Mouse (Mus musculus): Measurements from ENCODE around the gene Shprh. TPM values are rescaled to one million over a fixed set of nuclear protein-coding genes. Genes with fewer than 3 reads are reported as not detected.
"Not testable (repeated sequence)": the region's sequence is repeated elsewhere in the genome, so short reads cannot be mapped to it uniquely, and the experiment has no call there.

Gene Shprh
- polyA plus RNA-seq, 1 experiment from 2014 or later: 34.4 TPM

DNA sequence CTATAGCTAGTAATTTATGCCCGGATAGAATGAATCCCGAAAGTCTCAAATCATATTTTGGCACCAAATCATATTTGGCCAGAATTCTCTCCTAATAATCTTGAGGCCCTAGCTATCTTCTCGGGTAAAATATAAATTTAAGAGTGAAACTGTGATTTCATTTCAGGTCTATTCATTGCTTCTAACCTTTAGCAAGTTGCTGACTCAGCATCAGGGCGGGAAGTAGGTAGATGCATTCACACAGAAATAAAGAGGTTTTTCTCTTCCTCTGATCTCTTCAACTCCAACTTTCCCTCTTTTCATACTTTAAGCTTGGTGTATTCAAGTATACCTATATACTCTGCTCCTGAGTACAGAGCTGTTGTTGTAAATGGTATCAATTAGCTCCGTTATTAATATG is 30.9 kb downstream of the Shprh start:
- Histone ChIP-seq H3K9ac (no peak overlapping the region), H3K4me2 (no peak overlapping the region), H3K4me3 (replicated peaks) (no peak overlapping the region), H3K4me1 (no peaks in the 10 kb centered on the region), H3K27me3 (no peaks in the 10 kb centered on the region), H3K9me3 (no peaks in the 10 kb centered on the region), H3K36me3 (replicated peaks) (peaks cover 55% of the 10 kb centered on the region), H3K27ac (no peak overlapping the region)
- ATAC-seq (ENCODE audit: low FRiP score): no peak
- WGBS: 91% methylated on average over 5 of the region's 5 CpGs

DNA sequence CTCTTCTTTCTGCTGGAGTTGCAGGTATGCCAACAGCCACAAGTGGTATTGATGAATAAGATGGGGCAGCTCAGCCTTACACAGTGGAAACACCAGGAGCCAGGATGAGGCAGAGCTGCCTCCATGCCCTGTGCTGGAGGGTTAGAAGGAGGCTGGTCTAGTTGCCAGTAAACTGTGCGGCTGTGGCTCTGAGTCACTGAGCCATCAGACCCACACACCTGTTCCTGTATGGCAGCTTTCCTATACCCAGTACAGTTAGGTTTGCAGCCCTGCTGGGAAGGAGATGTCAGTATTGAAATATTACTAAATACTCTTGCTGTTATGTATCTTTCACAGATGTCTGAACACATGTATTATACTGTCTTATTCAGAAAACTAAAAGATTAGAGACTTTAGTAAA is 48.1 kb downstream of the Shprh start:
- peaks cover 50% of the 10 kb centered on the region for H3K36me3 ChIP-seq (replicated peaks)
- no peak overlapping the region for H3K4me3 ChIP-seq (replicated peaks)
- 100% methylated on average over 1 of the region's 1 CpGs for WGBS
- no peaks in the 10 kb centered on the region for H3K4me1 ChIP-seq
- no peak overlapping the region for H3K4me2 ChIP-seq
- no peak overlapping the region for H3K27ac ChIP-seq
- no peaks in the 10 kb centered on the region for H3K27me3 ChIP-seq
- H3K9ac ChIP-seq: no peak overlapping the region
- ATAC-seq (ENCODE audit: low FRiP score): no peak
- H3K9me3 ChIP-seq: no peaks in the 10 kb centered on the region

DNA sequence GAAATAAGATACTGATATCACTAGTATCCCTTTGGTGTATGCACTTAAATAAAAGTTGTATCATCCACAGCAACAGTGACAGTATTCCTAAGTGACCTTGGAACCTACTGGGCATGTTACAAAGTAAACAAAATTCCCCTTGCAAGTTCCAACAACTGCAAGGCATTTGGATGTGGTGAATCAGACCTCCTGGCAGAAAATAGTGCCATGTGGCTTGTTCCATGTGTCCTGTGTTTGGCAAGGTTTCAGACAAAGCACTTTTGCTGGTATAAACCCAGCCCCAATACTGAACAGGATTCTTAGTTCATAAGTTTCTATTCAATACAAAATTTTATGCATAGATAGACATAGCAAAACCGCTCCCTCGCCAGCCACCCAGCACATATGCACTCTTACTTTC is 49.1 kb downstream of the Shprh start:
- Histone ChIP-seq H3K9me3 (no peaks in the 10 kb centered on the region), H3K4me3 (replicated peaks) (no peak overlapping the region), H3K4me2 (no peak overlapping the region), H3K36me3 (replicated peaks) (peaks cover 55% of the 10 kb centered on the region), H3K27me3 (no peaks in the 10 kb centered on the region), H3K27ac (no peak overlapping the region), H3K9ac (no peak overlapping the region), H3K4me1 (no peaks in the 10 kb centered on the region)
- WGBS: 94% methylated on average over 2 of the region's 2 CpGs
- ATAC-seq (ENCODE audit: low FRiP score): no peak

DNA sequence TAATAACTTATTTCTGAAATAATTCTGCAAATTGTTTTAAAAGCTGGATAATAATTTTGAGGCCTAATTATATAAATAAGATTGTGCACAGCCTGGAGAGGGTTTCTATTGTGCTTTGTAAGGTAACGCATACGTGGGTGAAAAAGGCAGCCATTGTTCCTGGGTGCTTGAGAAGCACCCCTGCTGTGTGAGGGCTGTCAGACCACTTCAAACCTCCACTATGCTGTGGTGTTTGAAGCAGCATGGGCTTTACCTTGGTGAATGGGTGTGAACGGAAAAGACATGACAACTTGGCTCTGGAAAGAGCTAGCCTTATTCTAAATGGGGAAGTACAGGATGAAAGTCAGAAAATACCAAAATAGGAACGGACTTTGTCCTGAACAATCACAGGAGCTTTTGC is 50.8 kb downstream of the Shprh start:
- Histone ChIP-seq H3K4me1 (no peaks in the 10 kb centered on the region), H3K4me2 (no peak overlapping the region), H3K4me3 (replicated peaks) (no peak overlapping the region), H3K27ac (no peak overlapping the region), H3K9me3 (no peaks in the 10 kb centered on the region), H3K36me3 (replicated peaks) (peaks cover 45% of the 10 kb centered on the region), H3K9ac (no peak overlapping the region), H3K27me3 (no peaks in the 10 kb centered on the region)
- ATAC-seq (ENCODE audit: low FRiP score): no peak
- WGBS: 34% methylated on average over 4 of the region's 4 CpGs

DNA sequence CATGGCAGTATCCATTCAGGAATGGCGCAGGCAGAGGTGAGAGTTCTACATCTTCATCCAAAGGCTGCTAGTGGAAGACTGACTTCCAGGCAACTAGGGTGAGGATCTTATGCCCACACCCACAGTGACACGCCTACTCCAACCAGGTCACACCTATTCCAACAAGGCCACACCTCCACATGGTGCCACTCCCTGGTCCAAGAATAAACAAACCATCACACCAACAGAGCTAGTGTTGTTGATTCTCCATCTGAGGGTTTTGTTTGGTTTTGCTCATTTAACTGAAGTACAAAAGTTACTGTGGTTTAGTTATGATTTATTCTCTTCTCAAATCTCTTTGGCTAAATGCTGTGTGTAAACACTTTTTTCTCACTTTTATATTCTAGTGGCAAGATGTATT is 56.7 kb downstream of the Shprh start:
- not testable (repeated sequence) for H3K4me2 ChIP-seq; H3K4me1 ChIP-seq; H3K9me3 ChIP-seq; ATAC-seq (ENCODE audit: low FRiP score); H3K4me3 ChIP-seq (replicated peaks); H3K27me3 ChIP-seq; H3K27ac ChIP-seq; H3K9ac ChIP-seq
- 92% methylated on average over 2 of the region's 2 CpGs for WGBS
- peaks cover 40% of the 10 kb centered on the region for H3K36me3 ChIP-seq (replicated peaks)

DNA sequence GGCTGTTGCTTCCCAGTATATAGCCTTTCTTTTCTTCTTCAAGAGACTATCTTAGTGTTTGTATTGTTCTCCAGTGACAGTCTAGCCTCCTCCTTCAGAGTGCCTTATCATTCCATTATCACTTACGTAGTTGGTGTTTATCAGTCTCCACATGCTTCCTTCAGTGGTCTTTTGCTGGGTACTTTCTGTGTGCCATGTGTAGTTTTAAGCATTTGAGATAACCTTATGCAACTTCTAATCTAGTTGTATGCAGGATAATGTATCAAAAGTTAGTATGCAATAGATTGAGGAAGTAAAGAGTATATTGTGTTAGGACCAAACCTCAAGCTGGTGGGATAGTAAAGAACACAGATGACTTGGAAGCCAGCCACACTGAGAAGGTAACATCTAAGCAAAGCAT is 59.4 kb downstream of the Shprh start:
- Histone ChIP-seq H3K4me1 (no peaks in the 10 kb centered on the region), H3K27me3 (no peaks in the 10 kb centered on the region), H3K36me3 (replicated peaks) (peaks cover 40% of the 10 kb centered on the region), H3K4me2 (no peak overlapping the region), H3K27ac (no peak overlapping the region), H3K9ac (no peak overlapping the region), H3K9me3 (no peaks in the 10 kb centered on the region), H3K4me3 (replicated peaks) (no peak overlapping the region)
- ATAC-seq (ENCODE audit: low FRiP score): no peak
- 98% methylated on average over 1 of the region's 1 CpGs for WGBS

DNA sequence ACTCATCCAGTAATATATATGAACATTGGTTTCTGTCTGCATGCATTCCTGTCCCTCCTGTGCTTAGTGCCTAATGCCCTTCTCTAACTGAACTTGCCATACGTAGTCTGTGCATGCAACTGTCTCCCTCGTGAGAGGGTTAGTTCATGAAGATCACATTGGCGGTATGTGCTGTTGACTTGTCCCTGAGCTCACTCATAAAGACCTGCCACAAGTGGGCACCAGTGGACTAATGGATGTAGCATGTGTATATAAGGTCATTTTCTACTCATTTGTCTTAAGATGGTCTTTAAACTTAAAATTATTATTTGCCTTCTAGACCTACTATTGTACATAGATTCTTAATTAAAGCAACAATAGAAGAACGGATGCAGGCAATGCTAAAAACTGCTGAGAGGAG is 62.8 kb downstream of the Shprh start:
- Histone ChIP-seq H3K27me3 (no peaks in the 10 kb centered on the region), H3K4me3 (replicated peaks) (no peak overlapping the region), H3K9me3 (no peaks in the 10 kb centered on the region), H3K9ac (no peak overlapping the region), H3K36me3 (replicated peaks) (peaks cover 44% of the 10 kb centered on the region), H3K27ac (no peak overlapping the region), H3K4me1 (no peaks in the 10 kb centered on the region), H3K4me2 (no peak overlapping the region)
- no peak for ATAC-seq (ENCODE audit: low FRiP score)
- WGBS: 85% methylated on average over 4 of the region's 4 CpGs

DNA sequence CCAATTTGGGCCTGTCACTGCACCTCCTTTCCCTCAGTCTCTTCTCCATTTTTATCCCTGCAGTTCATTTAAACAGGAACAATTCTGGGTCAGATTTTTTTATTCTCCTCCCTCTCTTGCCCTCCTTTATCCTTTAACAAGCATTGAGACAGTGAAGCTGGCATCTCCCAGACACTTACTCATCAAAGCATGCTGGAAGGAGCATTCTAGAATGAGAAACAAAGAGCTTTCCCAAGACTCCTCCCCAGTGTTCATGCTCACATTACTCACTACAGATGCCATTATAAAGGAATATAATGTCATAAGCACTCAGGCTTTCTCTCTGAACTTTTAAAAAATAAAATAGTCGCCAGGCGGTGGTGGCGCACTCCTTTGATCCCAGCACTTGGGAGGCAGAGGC is 77.2 kb downstream of the Shprh start:
- no peak overlapping the region for H3K27ac ChIP-seq
- H3K36me3 ChIP-seq (replicated peaks): no peaks in the 10 kb centered on the region
- no peaks in the 10 kb centered on the region for H3K4me1 ChIP-seq
- ATAC-seq (ENCODE audit: low FRiP score): no peak
- H3K27me3 ChIP-seq: no peaks in the 10 kb centered on the region
- H3K4me3 ChIP-seq (replicated peaks): no peak overlapping the region
- no peaks in the 10 kb centered on the region for H3K9me3 ChIP-seq
- no peak overlapping the region for H3K4me2 ChIP-seq
- WGBS: 87% methylated on average over 3 of the region's 3 CpGs
- H3K9ac ChIP-seq: no peak overlapping the region

DNA sequence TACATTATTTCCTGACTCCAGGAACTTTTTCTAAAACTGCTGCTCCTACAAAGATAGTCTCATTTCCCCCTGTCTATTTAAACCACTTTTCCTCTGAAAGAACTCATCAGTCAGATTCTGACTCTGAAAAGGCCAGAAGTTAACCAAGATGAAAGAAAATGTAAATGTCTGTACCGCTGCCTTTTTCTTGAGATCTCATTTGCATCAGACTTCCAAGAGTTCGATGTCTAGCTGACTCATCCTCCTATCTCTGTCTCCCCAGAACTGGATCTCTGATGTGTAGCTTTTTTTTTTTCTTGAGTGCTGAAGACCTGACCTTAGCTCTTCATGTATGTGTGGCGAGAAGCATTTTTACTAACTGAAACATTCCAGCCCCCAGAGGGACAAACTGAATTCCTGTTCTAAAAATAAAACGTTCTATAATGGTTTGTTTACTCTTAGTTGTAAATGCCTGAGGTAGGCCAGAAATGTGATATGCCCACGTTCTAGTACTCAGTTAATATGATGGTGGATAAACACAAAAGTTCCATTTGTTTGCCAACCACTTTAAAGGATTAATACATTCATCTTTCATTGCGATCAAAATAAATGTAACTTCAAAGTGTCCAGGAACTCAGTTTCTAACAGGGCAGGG is 80.4 kb downstream of the Shprh start:
- Histone ChIP-seq H3K4me3 (replicated peaks) (no peak overlapping the region), H3K36me3 (replicated peaks) (no peaks in the 10 kb centered on the region), H3K4me1 (no peaks in the 10 kb centered on the region), H3K4me2 (no peak overlapping the region), H3K27me3 (no peaks in the 10 kb centered on the region), H3K9me3 (no peaks in the 10 kb centered on the region), H3K27ac (no peak overlapping the region), H3K9ac (no peak overlapping the region)
- 66% methylated on average over 6 of the region's 6 CpGs for WGBS
- no peak for ATAC-seq (ENCODE audit: low FRiP score)

DNA sequence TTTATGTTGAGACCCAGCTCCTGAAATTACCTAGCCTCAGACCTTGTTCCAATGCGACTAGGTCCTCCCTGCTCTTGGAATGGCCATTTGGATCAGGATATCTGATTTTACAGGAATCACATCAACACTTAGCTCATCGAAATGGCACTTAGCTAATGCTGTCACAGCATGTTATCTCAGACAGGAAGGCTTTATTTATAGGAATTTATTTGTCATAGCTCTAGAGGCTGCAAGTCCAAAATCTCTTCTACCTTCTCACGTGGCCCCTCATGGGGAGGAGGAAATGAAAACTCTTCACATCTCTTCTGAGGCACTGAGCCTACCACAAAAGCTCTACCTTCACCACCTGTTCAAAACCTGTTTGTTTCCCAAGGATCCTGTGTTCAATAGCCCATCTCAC is 84.0 kb downstream of the Shprh start:
- Histone ChIP-seq H3K4me3 (replicated peaks) (no peak overlapping the region), H3K4me2 (no peak overlapping the region), H3K27me3 (no peaks in the 10 kb centered on the region), H3K4me1 (no peaks in the 10 kb centered on the region), H3K36me3 (replicated peaks) (no peaks in the 10 kb centered on the region), H3K9me3 (no peaks in the 10 kb centered on the region), H3K9ac (no peak overlapping the region), H3K27ac (no peak overlapping the region)
- 77% methylated on average over 3 of the region's 3 CpGs for WGBS
- ATAC-seq (ENCODE audit: low FRiP score): no peak

DNA sequence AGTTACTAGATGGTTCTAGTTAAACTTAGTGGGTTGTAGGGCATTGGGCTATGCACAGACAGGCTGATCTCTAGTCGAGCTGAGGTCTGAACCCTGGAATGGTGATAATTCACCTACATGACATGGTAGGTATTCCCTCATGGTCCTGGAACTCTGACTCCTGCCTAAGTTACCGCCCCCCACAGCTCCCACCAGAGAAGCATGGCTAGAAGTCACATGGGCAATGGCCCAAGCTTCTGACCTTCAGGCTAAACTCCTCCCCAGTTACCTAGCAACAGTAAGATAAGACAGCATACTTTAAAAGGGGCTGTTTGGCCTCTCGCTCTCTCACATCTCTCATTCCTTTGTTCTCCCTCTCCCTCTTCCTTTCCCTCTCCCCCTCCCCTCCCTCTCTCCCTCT is 93.8 kb downstream of the Shprh start:
- H3K4me2 ChIP-seq; H3K9ac ChIP-seq; H3K9me3 ChIP-seq; H3K27ac ChIP-seq; H3K4me3 ChIP-seq (replicated peaks); H3K27me3 ChIP-seq; ATAC-seq (ENCODE audit: low FRiP score); H3K4me1 ChIP-seq; H3K36me3 ChIP-seq (replicated peaks): not testable (repeated sequence)
- 67% methylated on average over 3 of the region's 3 CpGs for WGBS

DNA sequence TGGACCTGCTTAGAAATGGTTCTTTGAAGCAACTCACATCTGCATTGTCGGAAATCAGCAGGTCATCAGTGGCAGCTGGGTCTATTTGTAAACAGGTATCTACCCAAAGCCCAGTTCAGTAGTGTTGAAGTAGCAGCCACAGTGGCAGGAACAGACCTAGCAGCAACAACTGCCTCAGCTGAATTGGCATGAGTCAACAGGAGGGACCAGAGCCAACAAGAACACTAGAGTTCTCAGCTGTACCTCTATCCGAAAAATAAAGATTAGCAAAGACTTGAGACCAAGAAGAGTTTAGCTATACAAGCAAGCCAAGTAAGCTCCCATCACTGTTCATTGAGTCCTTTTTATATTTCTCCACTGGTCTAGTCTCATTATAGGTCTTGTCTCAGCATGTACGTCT is 99.0 kb downstream of the Shprh start:
- H3K4me1 ChIP-seq: no peaks in the 10 kb centered on the region
- H3K9me3 ChIP-seq: no peaks in the 10 kb centered on the region
- ATAC-seq (ENCODE audit: low FRiP score): no peak
- no peak overlapping the region for H3K4me2 ChIP-seq
- no peak overlapping the region for H3K4me3 ChIP-seq (replicated peaks)
- 87% methylated on average over 3 of the region's 3 CpGs for WGBS
- H3K9ac ChIP-seq: no peak overlapping the region
- no peak overlapping the region for H3K27ac ChIP-seq
- no peaks in the 10 kb centered on the region for H3K27me3 ChIP-seq
- H3K36me3 ChIP-seq (replicated peaks): no peaks in the 10 kb centered on the region

DNA sequence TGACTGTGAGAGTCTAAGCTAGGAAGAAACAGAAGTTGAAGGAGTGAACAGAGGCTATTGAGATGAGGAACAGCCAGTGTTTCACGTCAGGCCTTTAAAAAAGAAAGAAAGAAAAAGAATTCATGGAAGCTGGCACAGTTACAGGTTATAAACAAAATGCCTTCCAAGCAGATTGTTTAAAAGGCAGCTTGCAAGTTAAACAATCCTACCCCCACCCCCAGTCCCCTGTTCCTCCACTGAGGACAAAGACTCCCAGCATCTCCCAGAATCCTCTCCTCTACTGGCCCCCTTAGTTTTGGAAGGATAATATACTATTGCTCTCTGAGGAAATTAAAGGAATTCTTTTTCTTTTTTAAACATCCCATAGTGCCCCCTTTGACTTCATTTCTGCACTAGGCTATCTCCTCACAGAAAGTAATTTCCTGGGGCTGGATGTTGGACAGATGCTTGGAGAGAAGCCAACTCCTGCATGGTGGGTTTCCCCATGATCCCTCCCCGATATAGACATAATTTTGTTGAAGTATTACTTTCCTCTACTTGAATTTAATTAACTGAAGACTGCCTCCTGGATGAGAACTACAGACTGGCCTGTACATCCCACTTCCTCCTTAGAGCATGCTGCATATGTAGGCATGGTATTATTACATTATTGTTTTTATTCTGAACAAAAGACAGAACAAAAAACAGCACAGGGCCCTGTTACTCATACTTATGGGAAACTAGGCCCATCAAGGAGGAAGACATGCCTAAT is 101.2 kb downstream of the Shprh start:
- no peaks in the 10 kb centered on the region for H3K27me3 ChIP-seq
- no peaks in the 10 kb centered on the region for H3K4me1 ChIP-seq
- H3K9ac ChIP-seq: no peak overlapping the region
- H3K4me2 ChIP-seq: no peak overlapping the region
- no peak overlapping the region for H3K27ac ChIP-seq
- no peak overlapping the region for H3K4me3 ChIP-seq (replicated peaks)
- ATAC-seq (ENCODE audit: low FRiP score): no peak
- H3K36me3 ChIP-seq (replicated peaks): no peaks in the 10 kb centered on the region
- 49% methylated on average over 2 of the region's 2 CpGs for WGBS
- no peaks in the 10 kb centered on the region for H3K9me3 ChIP-seq

All from forebrain, embryonic 12.5 days (tissue).